Mouse (Mus musculus) cerebellum, adult 9-11 months (tissue): Measurements from ENCODE around the gene Samd10.
A peak's percentile ranks its signal among the peaks of the same experiment; 100 is the strongest.

Source experiments
- DNase-seq: peaks from one replicate; pipeline ENCODE4 v3.0.0; 2022

Gene Samd10

GRCm38 (mm10) chr2:181574921-181575545 is 24.0 kb downstream of the Samd10 start:
- peak; percentile 38 for DNase-seq

GRCm38 (mm10) chr2:181573961-181574360 is 25.1 kb downstream of the Samd10 start:
- DNase-seq, result peak; percentile 36

GRCm38 (mm10) chr2:181572921-181573920 is 25.8 kb downstream of the Samd10 start:
- peak; percentile 88 for DNase-seq

DNA sequence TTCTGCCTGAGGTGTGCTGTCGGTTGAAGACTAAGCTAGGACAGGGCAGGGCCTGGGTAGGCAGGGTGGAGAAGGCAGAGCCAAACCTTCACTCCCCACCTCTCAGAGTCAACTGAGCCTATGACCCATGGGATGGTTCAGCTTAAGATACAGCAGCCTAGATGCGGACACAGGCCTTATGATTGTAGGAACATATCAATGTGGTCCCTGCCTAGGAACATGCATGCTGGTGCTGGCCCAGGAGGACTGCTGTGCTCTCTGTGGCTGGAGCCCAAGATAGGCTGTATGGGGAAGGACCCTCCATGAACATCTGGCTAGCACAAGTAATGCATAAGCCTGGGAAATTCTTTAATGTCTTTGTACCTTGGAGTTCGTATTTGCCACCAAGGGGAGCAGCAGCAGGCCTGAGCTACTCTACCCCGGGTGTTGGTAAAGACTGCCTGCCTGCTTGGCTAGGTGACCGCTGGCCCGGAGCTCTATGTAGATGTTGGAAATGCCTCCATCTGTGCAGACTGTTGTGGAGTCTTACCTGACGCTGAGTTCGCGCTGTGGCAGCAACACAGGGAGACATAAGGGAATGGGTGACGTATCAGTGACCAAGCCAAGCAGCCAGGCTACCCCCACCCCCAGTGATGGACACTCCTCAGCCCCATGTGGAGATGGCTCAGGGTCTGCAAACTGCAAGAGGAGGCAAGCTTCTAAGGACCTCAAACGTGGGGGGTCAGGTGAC is 26.9 kb downstream of the Samd10 start:
- DNase-seq, result peak; percentile 70

GRCm38 (mm10) chr2:181570921-181571595 is 28.0 kb downstream of the Samd10 start:
- peak; percentile 92 for DNase-seq

- DNase-seq, result peak; percentile 65
These were observed 28.6 kb downstream of the Samd10 start for GRCm38 (mm10) chr2:181570375-181570774.

DNA sequence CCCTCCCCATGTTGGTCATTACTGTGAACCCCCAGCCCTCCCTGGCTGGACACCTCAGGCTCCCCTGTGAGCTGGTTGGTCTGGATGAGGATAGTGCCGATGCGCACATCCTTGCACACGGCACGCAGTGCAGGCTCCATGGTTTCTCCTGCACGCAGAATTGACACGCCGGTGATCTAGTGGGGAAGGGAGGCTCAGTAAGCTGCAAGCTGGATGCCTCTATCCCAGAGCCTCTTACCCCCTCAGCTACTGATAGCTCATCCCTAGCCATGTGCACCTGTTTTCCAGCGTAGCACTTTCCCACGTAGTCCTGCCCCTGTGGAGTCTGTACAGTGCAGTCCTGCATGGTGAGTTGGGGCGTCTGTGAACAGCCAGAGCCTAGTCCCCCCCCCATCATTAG is 29.2 kb downstream of the Samd10 start:
- DNase-seq, result no peak

GRCm38 (mm10) chr2:181568272-181569008 is 30.6 kb downstream of the Samd10 start:
- no peak for DNase-seq

DNA sequence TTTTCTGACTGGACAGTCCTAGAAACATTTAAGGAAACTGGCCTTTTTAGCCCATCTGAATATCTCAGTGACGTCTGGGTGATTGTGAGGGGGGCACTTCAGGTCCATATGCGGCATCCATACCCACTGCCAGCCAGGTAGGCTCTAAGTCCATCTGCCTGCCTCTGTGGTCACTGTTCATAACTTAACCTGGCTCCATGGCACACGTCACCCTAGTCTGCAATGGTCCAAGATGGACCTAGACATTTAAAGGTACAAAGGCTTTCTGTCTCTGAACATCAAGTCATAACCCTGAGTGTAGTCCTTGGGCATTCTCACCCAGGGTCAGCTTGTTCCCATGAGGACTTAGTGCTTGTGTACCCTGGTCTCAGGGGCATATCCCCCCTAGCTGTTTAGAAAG is 31.7 kb downstream of the Samd10 start:
- no peak for DNase-seq

- no peak for DNase-seq
These were observed 45.2 kb downstream of the Samd10 start for GRCm38 (mm10) chr2:181553772-181554171.

- DNase-seq, result no peak
These were observed 48.8 kb downstream of the Samd10 start for GRCm38 (mm10) chr2:181550233-181550632.

DNA sequence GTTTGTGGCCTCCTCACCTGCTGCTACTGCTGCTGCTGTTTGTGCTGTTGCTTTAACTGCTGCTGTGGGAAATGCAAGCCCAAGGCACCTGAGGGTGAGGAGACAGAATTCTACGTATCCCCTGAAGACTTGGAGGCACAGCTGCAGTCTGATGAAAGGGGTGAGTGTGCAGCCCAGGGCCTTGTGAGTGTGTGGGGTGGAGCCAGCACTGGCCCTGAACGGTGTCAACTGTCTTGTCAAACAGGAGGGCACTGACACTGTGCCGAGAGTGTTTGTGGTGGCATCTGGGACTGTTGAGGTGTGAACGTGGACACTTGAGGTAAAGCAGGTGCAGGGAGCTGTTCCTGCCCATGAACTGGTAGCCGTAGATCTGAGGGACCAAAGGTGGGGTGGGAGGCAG is 50.3 kb downstream of the Samd10 start:
- no peak for DNase-seq

- DNase-seq, result no peak
These were observed 50.8 kb downstream of the Samd10 start for GRCm38 (mm10) chr2:181548227-181548626.

GRCm38 (mm10) chr2:181546142-181546541 is 52.9 kb downstream of the Samd10 start:
- DNase-seq, result no peak
